ENCODE assay signal across 23 mouse cellular contexts in genomic region chr4:63501050-63501449, GRCm38 (mm10). TPM values are rescaled to one million over a fixed set of nuclear protein-coding genes. Genes with fewer than 3 reads are reported as not detected.
DNase-seq lines count a peak whose midpoint lies in the region; ATAC-seq and TF ChIP-seq lines count a peak whose summit lies in the region.
"Had no signal": no experiment of that assay in that cellular context is flagged by ENCODE, and none has a peak within 500 bp of the region (broad histone marks: within the 10 kb centered on the region; RNA-seq: fewer than 3 reads in every experiment).

No protein-coding gene starts in this region.

- no peak overlapping the region for H3K9ac ChIP-seq in midbrain, embryonic 12.5 days (replicated peaks)
- H3K9ac ChIP-seq in midbrain, postnatal 0 days (replicated peaks; ENCODE audit: low read length, poor library complexity, severe bottlenecking): no peak overlapping the region
- H3K9ac ChIP-seq in midbrain, embryonic 14.5 days (replicated peaks; ENCODE audit: low read length): no peak overlapping the region
- no peak overlapping the region for H3K9ac ChIP-seq in midbrain, embryonic 16.5 days (ENCODE audit: low read depth, low read length)
- H3K9ac ChIP-seq: embryonic facial prominence, embryonic 13.5 days; embryonic facial prominence, embryonic 15.5 days; forebrain, embryonic 12.5 days had no signal

- ATAC-seq in midbrain, embryonic 12.5 days (ENCODE audit: low FRiP score, low read depth): peak; percentile 45; the same call in 1 of the 2 replicates
- no peak for ATAC-seq in midbrain, postnatal 0 days (ENCODE audit: low FRiP score)
- peak; percentile 46; the same call in 1 of the 2 replicates for ATAC-seq in midbrain, embryonic 14.5 days (ENCODE audit: low FRiP score, low TSS enrichment)
- no peak for ATAC-seq in midbrain, embryonic 16.5 days
- ATAC-seq: forebrain, embryonic 14.5 days had no signal

- WGBS in midbrain, embryonic 12.5 days: 46% methylated on average over 5 of the region's 5 CpGs
- 31% methylated on average over 5 of the region's 5 CpGs for WGBS in midbrain, postnatal 0 days
- 34% methylated on average over 5 of the region's 5 CpGs for WGBS in midbrain, embryonic 14.5 days
- WGBS in midbrain, embryonic 16.5 days: 24% methylated on average over 5 of the region's 5 CpGs

- no peak overlapping the region for H3K4me3 ChIP-seq in midbrain, embryonic 12.5 days
- H3K4me3 ChIP-seq in midbrain, postnatal 0 days (ENCODE audit: low read depth, low read length): no peak overlapping the region
- H3K4me3 ChIP-seq in midbrain, embryonic 14.5 days (replicated peaks; ENCODE audit: low read depth, low read length): no peak overlapping the region
- H3K4me3 ChIP-seq in midbrain, embryonic 16.5 days (ENCODE audit: low read depth, low read length): no peak overlapping the region
- H3K4me3 ChIP-seq: embryonic facial prominence, embryonic 13.5 days; embryonic facial prominence, embryonic 15.5 days; erythroblast, embryonic 14.5 days; forebrain, embryonic 10.5 days; forebrain, embryonic 12.5 days had no signal

- H3K27me3 ChIP-seq in midbrain, embryonic 12.5 days: no peaks in the 10 kb centered on the region
- no peaks in the 10 kb centered on the region for H3K27me3 ChIP-seq in midbrain, postnatal 0 days (ENCODE audit: insufficient read depth, low read length)
- no peaks in the 10 kb centered on the region for H3K27me3 ChIP-seq in midbrain, embryonic 14.5 days (ENCODE audit: control insufficient read depth, insufficient read depth, low read length)
- H3K27me3 ChIP-seq in midbrain, embryonic 16.5 days (ENCODE audit: control insufficient read depth, insufficient read depth, low read depth, low read length): no peaks in the 10 kb centered on the region
- H3K27me3 ChIP-seq: embryonic facial prominence, embryonic 15.5 days had no signal

- H3K4me1 ChIP-seq in midbrain, embryonic 12.5 days: peaks cover 5% of the 10 kb centered on the region; the same call in 1 of the 2 replicates
- H3K4me1 ChIP-seq in midbrain, postnatal 0 days (ENCODE audit: insufficient read depth, low read length): no peaks in the 10 kb centered on the region
- H3K4me1 ChIP-seq in midbrain, embryonic 14.5 days (ENCODE audit: control insufficient read depth, insufficient read depth, low read length): 0 out of 2 replicates have a peak, but pooled peaks cover 5% of the 10 kb centered on the region
- H3K4me1 ChIP-seq in midbrain, embryonic 16.5 days (ENCODE audit: control insufficient read depth, insufficient read depth, low read length): peaks cover 3% of the 10 kb centered on the region

- H3K4me2 ChIP-seq in midbrain, embryonic 12.5 days (replicated peaks): no peak overlapping the region
- no peak overlapping the region for H3K4me2 ChIP-seq in midbrain, postnatal 0 days (ENCODE audit: low read depth, low read length, poor library complexity, severe bottlenecking)
- H3K4me2 ChIP-seq in midbrain, embryonic 14.5 days (ENCODE audit: low read length): no peak overlapping the region
- H3K4me2 ChIP-seq in midbrain, embryonic 16.5 days (ENCODE audit: low read length): no peak overlapping the region
- H3K4me2 ChIP-seq: embryonic facial prominence, embryonic 13.5 days; embryonic facial prominence, embryonic 15.5 days; forebrain, embryonic 12.5 days had no signal

- no peak for DNase-seq in midbrain, postnatal 0 days (ENCODE audit: low spot score)
- no peak for DNase-seq in midbrain, embryonic 14.5 days
- DNase-seq in retina, postnatal 1 day: peak; percentile 60
- no peak for DNase-seq in frontal cortex, adult 2 months (ENCODE audit: extremely low spot score in 1 of 2, low spot score in 1 of 2)
- DNase-seq: adrenal gland, adult 2 months; adrenal gland, postnatal 10 days; adrenal gland, postnatal 25 days; cerebellum, adult 11 months; cerebellum, adult 18-20 months; cerebellum, adult 8-10 months; cerebellum, adult 9-11 months; cerebellum, postnatal 14 days; cerebellum, postnatal 36 days; embryo, embryonic 11 days had no signal

- no peak overlapping the region for H3K27ac ChIP-seq in midbrain, embryonic 12.5 days (replicated peaks)
- H3K27ac ChIP-seq in midbrain, postnatal 0 days (ENCODE audit: low read depth, low read length): no peak overlapping the region
- no peak overlapping the region for H3K27ac ChIP-seq in midbrain, embryonic 14.5 days (replicated peaks; ENCODE audit: low read depth, low read length)
- no peak overlapping the region for H3K27ac ChIP-seq in midbrain, embryonic 16.5 days (ENCODE audit: low read length)
- H3K27ac ChIP-seq: embryonic facial prominence, embryonic 13.5 days; embryonic facial prominence, embryonic 15.5 days; forebrain, embryonic 10.5 days; forebrain, embryonic 12.5 days had no signal

- H3K36me3 ChIP-seq in midbrain, embryonic 12.5 days: no peaks in the 10 kb centered on the region
- H3K36me3 ChIP-seq in midbrain, postnatal 0 days (ENCODE audit: insufficient read depth, low read length): no peaks in the 10 kb centered on the region
- H3K36me3 ChIP-seq in midbrain, embryonic 14.5 days (ENCODE audit: control insufficient read depth, insufficient read depth, low read length): no peaks in the 10 kb centered on the region
- no peaks in the 10 kb centered on the region for H3K36me3 ChIP-seq in midbrain, embryonic 16.5 days (ENCODE audit: control insufficient read depth, insufficient read depth, low read length)
- H3K36me3 ChIP-seq: embryonic facial prominence, embryonic 13.5 days; embryonic facial prominence, embryonic 15.5 days; forebrain, embryonic 10.5 days; forebrain, embryonic 12.5 days had no signal

- TF ChIP-seq CTCF in midbrain, postnatal 0 days (IDR thresholded peaks at IDR 0.05): no peak

- H3K9me3 ChIP-seq in midbrain, embryonic 12.5 days: no peaks in the 10 kb centered on the region
- H3K9me3 ChIP-seq in midbrain, postnatal 0 days (ENCODE audit: low read length): no peaks in the 10 kb centered on the region
- H3K9me3 ChIP-seq in midbrain, embryonic 14.5 days (ENCODE audit: control insufficient read depth, low read length): no peaks in the 10 kb centered on the region
- H3K9me3 ChIP-seq in midbrain, embryonic 16.5 days (replicated peaks; ENCODE audit: control insufficient read depth, low read length, poor library complexity, severe bottlenecking): no peaks in the 10 kb centered on the region
- H3K9me3 ChIP-seq: embryonic facial prominence, embryonic 13.5 days; embryonic facial prominence, embryonic 15.5 days; forebrain, embryonic 10.5 days; forebrain, embryonic 12.5 days had no signal

RNA-seq across cellular contexts. Expression of gene Whrn, which starts 5.3 kb away (rescaled TPM):
- polyA plus RNA-seq in midbrain, embryonic 12.5 days (2016; fragmentation: Nextera tagmentation; extraction: Ambion mirVana): 15.4 and 16.9 TPM in 2 replicates
- total RNA-seq in midbrain, postnatal 0 days (2014; rRNA removed): 14.5 and 20.1 TPM in 2 replicates
- 2.4 and 3.5 TPM in 2 replicates for polyA plus RNA-seq in midbrain, postnatal 0 days (2015; fragmentation: Nextera tagmentation; extraction: Ambion mirVana)
- 7.8 and 8.0 TPM in 2 replicates for polyA plus RNA-seq in midbrain, embryonic 14.5 days (2014; fragmentation: Nextera tagmentation; extraction: Ambion mirVana)
- 4.5 and 4.9 TPM in 2 replicates for polyA plus RNA-seq in midbrain, embryonic 16.5 days (2015; fragmentation: Nextera tagmentation; extraction: Ambion mirVana)
- 38.7 and 44.1 TPM in 2 replicates for polyA plus RNA-seq in frontal cortex, adult 2 months (2012; rRNA removed)
- total RNA-seq: MEL had no signal

RNA-seq across cellular contexts. Expression of gene Atp6v1g1, which starts 43.5 kb away (rescaled TPM):
- 358 and 367 TPM in 2 replicates for polyA plus RNA-seq in midbrain, embryonic 12.5 days (2016; fragmentation: Nextera tagmentation; extraction: Ambion mirVana)
- 142 and 202 TPM in 2 replicates for total RNA-seq in midbrain, postnatal 0 days (2014; rRNA removed)
- 356 and 357 TPM in 2 replicates for polyA plus RNA-seq in midbrain, postnatal 0 days (2015; fragmentation: Nextera tagmentation; extraction: Ambion mirVana)
- polyA plus RNA-seq in midbrain, embryonic 14.5 days (2014; fragmentation: Nextera tagmentation; extraction: Ambion mirVana): 451 and 485 TPM in 2 replicates
- polyA plus RNA-seq in midbrain, embryonic 16.5 days (2015; fragmentation: Nextera tagmentation; extraction: Ambion mirVana): 414 and 443 TPM in 2 replicates
- 133 and 138 TPM in 2 replicates for polyA plus RNA-seq in frontal cortex, adult 2 months (2012; rRNA removed)

RNA-seq across cellular contexts. Expression of gene Tmem268, which starts 57.5 kb away (rescaled TPM):
- 4.8 and 5.2 TPM in 2 replicates for polyA plus RNA-seq in midbrain, embryonic 12.5 days (2016; fragmentation: Nextera tagmentation; extraction: Ambion mirVana)
- 3.2 and 4.8 TPM in 2 replicates for total RNA-seq in midbrain, postnatal 0 days (2014; rRNA removed)
- polyA plus RNA-seq in midbrain, postnatal 0 days (2015; fragmentation: Nextera tagmentation; extraction: Ambion mirVana): 4.7 and 5.0 TPM in 2 replicates
- polyA plus RNA-seq in midbrain, embryonic 14.5 days (2014; fragmentation: Nextera tagmentation; extraction: Ambion mirVana): 3.7 and 4.0 TPM in 2 replicates
- 3.8 and 4.5 TPM in 2 replicates for polyA plus RNA-seq in midbrain, embryonic 16.5 days (2015; fragmentation: Nextera tagmentation; extraction: Ambion mirVana)
- polyA plus RNA-seq in frontal cortex, adult 2 months (2012; rRNA removed): 10.3 and 11.6 TPM in 2 replicates

Comparison
In these comparisons a context has a peak if more than half of its experiments do, and no peak if none do; other contexts are left out.
1. ATAC-seq: peak in midbrain, embryonic 12.5 days (single experiment) and midbrain, embryonic 14.5 days (single experiment); none in midbrain, postnatal 0 days (single experiment) and midbrain, embryonic 16.5 days (single experiment).